Mouse (Mus musculus): ENCODE data around the gene Pcif1.
"Not testable (repeated sequence)": the region's sequence is repeated elsewhere in the genome, so short reads cannot be mapped to it uniquely, and the experiment has no call there.

The Pcif1 gene

DNA sequence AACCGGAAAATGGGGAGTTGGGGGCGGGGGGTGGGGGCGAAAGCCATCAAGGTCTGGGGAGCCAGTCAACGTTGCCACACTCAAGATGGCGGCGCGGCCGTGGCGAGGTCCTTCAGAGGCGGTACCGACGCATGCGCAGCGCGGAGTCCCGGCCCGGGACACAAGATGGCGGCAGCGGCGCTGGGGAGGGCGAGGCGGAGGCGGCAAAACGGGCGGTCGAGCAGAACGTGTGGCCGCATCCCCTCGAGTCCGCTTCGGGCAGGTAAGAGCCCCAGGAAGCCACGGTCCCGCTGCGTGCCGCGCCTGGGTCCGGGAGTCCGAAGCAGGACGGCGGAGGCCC is at the start of gene Pcif1:
TSS of gene Pcif1 (plus strand) at position 77 of the 340 bp plus-strand sequence.
- DNase-seq (ENCODE audit: extremely low spot score): peak; percentile 95

DNA sequence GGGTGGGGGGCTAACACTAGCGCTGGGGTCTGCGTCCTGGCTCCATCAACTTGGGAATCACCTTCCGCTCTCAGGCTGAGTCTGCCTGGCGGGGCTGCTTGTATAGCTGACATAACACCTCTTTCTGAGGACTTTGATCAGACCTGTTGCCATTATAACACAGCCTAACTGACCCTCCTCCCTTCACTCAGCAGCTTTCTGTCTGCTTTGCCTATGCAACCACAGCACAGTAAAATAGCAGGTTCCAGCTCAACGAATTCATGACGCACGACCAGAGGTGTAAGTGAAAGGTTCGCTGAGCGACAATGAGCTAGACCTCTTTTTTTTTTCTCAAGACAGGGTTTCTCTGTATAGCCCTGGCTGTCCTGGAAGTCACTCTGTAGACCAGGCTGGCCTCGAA is 48.1 kb upstream of the Pcif1 start:
- no peak for DNase-seq (ENCODE audit: extremely low spot score)

DNA sequence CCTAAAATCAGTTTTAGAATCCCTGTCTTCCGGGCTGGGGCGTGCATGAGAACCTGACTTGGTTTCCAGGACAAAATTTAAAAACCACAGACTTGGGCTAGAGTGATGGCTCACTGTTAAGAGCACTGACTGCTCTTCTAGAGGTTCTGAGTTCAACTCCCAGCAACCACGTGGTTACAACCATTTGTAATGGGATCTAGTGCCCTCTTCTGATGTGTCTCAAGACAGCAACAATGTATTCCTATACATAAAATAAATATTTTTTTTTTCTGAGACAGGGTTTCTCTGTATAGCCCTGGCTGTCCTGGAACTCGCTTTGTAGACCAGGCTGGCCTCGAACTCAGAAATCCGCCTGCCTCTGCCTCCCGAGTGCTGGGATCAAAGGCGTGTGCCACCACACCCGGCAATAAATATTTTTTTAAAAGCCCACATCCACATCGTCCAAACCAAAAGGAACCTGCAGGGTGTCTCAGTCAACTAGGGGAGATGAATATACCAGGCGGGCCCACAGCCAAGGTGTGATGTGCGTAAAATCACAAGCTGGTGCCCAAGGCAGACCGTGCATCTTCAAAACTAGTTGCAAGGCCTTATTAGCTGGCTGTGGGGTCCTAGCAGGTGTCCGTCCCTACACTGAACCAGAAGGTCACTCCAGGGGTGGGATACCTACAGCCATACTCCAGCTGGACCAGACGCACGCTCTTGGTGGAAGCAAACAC is 46.9 kb upstream of the Pcif1 start:
- DNase-seq (ENCODE audit: extremely low spot score): no peak

DNA sequence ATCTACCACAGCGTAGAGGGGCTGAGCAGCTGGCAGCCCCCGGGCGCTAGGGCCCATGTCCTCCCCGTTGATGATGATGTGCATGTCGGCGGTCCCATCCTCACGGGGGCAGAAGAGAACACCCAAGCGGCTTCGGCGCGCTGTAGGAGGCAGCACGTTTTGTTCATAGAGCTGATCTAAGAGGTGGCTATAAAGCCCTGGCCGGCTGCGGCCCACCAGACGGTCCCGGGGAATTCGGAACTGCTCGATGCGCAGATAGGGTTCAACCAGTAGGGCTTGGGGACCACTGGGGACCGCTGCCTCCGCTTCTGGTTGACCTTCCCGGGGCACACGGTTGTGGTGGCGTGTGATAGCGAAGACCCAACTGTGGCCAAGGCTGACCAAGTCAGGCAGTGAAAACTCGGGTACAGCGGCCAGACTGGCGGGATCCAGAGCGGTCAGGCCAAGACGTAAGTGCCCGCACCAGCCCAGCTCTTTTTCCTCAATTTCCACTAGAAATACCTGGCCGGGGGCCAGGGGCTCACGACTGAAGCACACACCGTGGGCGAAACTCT is 46.3 kb upstream of the Pcif1 start, which contains the start of gene Ctsa:
TSS of gene Ctsa (plus strand) at position 126 of the 554 bp plus-strand sequence.
- DNase-seq (ENCODE audit: extremely low spot score): peak; percentile 81

DNA sequence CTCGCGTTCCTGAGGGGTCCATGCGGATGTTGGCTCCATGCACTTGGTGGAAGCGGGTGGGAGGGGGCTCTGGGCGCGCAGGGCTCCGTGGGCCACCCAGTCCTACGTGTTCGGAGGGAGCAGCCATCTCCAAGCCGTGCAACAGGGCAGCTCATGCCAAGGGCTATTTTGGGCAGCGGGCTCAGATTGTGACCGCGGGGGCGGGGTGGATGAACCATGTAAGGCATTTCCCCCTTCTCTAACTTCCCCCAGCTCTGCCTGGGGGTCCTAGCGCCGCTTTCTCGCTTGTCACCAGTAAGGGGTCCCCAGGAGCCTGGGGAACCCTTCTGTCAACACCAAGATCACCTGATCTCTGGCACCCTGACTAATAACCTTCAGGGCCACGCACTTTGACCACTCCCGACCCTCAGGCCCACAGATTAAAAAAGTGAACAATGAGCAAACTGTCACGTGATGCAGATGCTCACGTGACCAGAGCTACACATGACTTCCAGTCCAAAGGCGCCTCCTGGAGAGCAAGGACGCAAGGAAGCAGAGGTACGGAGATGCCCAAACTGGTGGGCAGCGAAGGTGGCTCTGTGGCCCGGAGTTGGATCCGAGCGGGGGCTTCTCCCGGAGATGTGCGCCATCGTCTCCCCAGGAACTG is 45.7 kb upstream of the Pcif1 start, which contains the start of gene Neurl2:
TSS of gene Neurl2 (minus strand) at position 143 of the 646 bp plus-strand sequence.
- peak; percentile 91 for DNase-seq (ENCODE audit: extremely low spot score)

DNA sequence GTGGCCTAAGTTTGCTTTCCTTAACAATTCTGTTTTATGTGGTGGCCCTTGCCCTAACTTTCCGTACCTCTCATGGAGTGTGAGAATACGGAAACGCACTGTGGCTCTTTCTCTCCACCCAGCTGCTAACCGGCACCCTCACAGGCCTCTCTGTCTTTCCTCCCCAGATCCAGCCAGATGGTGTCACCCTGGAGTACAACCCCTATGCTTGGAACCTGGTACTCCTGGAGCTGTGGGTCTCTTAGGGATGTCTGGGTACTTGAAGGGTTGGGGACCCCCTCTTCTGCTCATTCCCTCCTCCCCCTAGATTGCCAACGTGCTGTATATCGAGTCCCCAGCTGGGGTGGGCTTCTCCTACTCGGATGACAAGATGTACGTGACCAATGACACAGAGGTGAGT is 44.6 kb upstream of the Pcif1 start:
- DNase-seq (ENCODE audit: extremely low spot score): no peak

DNA sequence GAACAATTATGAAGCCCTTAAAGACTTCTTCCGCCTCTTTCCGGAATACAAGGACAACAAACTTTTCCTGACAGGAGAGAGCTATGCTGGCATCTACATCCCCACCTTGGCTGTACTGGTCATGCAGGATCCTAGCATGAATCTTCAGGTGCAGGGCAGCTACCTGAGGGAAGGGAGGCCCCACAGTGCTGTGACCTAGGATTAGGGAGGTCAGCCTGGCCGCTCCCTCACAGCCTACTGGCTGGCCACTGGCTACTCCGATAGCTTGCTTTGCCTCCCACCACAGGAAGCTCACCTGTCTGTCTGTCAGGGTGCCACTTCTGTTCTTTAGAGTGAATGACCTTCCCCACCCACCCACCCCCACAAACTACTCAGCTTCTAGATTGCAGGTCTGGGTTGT is 43.9 kb upstream of the Pcif1 start:
- no peak for DNase-seq (ENCODE audit: extremely low spot score)

DNA sequence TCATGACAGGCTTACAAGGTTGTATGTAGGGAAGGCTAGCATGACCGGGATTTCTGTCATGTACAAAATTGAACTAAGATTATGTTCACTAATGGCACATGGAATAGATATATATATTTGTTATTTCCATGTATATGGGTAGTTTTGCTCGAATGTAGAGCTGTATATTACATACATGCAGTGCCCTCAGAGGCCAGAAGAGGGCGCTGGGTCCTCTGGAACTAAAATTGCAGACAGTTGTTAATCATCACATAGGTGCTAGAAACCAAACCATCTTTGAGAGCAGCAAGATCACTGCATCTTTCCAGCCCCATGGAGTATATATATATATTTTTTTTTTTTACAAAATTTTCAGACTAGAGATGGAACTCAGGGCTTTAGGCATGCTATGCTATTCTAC is 33.3 kb upstream of the Pcif1 start:
- DNase-seq (ENCODE audit: extremely low spot score): no peak

DNA sequence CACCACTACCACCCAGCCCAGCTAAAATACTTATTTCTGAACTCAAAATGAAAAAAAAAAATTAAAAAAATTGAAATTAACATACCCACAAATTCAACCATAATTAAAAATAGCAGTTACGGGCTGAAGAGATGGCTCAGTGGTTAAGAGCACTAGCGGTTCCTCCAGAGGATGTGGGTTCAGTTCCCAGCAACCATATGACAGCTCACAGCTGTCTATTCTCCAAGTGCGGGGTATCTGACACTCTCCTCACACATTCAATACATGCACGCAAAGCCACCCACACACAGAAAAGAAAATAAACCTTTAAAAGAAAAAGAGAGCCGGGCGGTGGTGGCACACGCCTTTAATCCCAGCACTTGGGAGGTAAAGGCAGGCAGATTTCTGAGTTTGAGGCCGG is 29.0 kb upstream of the Pcif1 start:
- DNase-seq (ENCODE audit: extremely low spot score): no peak

DNA sequence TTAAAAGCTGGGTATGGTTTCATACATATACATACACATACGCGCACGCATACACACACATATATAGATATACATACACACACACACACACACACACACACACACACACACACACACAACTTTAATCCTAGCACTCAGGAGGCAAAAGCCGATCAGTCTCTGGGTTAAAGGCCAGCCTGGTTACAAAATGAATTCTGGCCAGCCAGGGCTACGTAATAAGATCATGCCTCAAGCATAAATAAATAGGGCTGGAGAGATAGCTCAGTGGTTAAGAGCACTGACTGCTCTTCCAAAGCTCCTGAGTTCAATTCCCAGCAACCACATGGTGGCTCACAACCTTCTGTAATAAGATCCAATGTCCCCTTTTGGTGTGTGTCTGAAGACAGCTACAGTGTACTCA is 23.5 kb upstream of the Pcif1 start:
- DNase-seq (ENCODE audit: extremely low spot score): not testable (repeated sequence)

DNA sequence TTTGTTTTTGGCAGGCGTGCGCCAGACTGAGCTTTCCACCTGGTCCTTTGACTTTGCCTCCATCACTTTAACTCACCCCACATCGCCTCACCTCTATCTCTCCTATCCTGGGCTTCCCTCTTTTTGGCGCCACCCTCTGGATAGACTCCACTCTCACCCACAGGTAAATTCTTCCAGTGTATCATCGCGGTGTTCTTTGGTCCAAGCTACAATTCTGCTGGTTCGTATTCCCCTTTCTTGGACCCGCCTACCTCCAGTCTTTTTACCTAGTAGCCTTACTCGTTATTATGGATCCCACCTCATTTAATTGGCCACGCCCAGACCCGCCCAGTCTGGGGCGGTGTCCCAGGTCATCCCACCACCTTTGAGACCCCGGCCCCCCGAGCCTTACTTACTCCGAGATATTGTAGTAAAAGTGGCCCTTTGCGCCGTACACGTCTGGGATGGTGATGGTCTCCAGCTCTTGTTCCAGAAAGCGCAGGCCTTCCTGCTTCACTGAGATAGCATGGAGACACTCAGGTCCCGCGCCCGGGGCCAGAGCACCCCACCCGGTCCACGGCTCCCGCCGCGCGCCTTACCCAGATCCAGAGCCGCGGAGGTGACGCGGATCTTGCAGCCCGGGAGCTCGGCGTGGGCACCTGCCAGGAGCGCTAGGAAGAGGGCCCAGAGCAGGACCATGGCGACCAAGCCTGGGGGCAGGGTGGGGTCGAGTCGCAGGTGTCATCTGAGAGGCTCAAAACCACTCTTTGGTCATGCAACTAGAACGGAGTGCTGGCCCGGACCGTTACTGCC is 22.6 kb upstream of the Pcif1 start:
- peak; percentile 42 for DNase-seq (ENCODE audit: extremely low spot score)

DNA sequence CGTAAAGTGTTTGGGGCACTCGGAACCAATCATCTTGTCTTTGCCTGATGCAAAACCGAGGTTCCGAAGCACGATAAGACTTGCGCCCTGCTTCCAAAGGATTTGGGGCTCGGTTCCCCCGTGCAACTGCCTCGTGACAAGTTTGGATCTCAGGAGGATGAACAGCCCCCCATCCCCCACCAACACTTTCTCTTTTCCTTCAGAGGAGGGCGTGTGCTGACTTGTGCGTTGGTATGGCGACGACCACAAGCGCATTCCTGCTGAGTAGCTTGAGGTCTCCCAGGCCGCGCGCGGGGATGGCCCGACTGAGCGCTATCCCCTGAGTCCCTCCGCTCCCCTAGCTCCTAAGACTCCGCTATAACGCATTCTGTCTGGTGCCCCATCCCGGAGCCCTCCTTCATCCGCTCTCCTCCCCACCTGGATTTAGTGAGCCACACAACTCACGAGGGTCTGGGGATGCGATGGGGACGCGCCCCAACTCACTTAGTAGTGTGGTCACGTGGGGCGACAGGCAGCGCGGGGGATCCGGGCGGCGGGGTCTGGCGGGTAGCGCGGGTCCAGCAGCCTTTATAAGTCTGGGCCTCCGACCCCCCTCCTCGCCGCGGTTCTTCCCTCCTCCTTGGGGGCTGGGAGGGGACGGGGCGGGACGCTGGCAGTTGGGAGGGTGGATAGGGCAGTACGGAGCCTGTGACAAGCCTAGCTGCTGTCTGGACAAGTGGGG is 21.8 kb upstream of the Pcif1 start, which contains the start of gene Pltp:
TSS of gene Pltp (minus strand) at position 611 of the 721 bp plus-strand sequence.
- peak; percentile 84 for DNase-seq (ENCODE audit: extremely low spot score)

DNA sequence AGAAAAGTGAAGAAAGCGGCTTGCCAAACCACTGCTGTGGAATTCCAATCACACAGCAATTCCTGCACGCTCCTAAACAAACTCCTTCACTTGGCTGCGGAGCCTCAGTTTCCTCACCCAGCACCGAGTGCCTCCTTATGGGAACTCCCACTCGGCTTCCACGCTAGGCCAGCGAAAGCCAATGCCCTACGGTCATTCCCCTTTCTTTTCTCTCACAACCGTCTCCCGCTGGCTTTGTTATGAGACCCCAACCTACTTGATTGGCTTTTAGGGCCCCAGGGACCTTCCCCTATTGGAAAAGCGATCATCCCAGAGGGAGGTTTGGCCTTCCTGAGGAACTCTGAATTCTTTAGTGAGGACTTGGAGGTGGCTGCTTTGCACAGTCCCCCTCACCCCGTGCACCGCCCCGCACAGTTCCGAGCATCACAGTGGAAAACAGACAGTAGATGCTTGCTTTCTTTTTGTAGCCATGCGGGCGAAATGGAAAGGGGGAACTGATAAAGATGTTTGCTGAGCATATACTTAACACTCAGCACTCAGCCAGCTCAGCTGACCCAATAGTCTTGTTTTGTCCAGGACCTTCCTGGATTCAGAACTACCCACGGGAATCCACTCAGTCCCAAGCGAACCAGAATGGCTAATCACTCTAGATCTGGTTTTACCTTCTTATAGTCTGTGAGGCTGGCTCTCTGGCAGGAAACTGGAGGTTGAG is 21.1 kb upstream of the Pcif1 start:
- no peak for DNase-seq (ENCODE audit: extremely low spot score)

DNA sequence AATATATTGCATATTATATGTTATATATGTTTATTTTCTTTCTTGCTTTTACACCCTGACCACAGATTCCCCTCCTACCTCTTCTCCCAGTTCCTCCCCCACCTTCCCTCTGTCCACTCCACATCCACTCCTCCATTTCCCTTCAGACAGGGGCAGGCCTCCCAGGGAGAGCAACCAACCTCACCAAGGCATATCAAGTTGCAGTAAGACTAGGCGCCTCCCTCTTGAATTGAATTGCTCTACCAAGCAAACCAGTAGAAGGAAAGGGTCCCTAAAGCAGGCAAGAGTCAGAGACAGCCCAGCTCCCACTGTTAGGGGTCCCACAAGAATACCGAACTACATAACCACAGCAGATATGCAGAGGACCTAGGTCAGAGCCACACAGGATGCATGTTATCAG is 19.9 kb upstream of the Pcif1 start:
- no peak for DNase-seq (ENCODE audit: extremely low spot score)

DNA sequence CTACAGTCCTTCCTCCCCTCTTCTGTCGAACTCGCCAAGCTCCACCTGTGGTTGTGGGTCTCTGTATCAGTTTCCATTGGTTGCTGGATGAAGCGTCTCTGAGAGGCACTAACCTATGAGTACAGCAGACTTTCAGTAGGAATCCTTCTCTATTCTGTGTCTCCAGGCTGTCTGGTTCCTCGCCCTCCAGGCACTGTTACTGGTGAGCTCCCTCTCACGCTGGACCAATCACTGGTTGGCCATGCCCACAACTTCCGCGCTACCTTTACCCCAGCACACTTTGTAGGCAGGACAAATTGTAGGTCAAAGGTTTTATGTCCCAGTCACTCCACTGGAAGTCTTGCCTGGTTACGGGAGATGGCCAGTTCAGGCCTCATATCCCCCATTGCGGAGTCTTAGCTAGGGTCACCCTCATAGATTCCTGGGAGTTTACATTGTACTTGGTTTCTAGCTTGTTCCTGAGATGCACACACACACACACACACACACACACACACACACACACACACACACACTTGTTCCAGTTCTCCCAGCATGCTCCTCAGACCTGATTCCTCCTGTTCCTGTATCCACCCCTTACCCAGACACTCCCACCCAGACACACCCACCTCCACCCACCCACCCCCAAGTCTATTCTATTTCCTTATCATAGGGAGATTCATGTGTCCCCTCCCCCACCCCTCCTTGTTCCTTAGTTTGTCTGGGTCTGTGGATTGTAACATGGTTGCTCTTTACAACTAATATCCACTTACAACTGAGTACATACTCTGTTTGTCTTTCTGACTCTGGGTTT is 19.3 kb upstream of the Pcif1 start:
- no peak for DNase-seq (ENCODE audit: extremely low spot score)

DNA sequence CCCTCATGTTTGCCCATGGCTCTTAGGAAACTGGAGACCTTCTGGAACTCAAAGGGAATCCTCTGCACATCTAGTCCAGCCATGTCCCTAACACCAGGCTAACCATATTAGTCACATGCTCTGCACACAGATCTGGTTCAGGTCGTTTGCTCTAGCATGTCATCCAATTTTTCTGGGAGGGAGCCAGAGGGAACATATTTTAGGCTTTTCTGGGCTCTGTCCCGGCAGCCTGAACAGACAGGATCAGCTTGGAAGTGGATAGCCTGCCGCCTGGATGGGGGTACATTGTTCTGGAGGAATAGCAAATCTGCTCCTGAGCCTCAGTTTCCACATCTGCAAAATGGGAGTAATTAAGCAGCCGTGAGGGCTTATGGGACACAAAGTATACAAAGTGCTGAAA is 18.0 kb upstream of the Pcif1 start:
- DNase-seq (ENCODE audit: extremely low spot score): no peak

DNA sequence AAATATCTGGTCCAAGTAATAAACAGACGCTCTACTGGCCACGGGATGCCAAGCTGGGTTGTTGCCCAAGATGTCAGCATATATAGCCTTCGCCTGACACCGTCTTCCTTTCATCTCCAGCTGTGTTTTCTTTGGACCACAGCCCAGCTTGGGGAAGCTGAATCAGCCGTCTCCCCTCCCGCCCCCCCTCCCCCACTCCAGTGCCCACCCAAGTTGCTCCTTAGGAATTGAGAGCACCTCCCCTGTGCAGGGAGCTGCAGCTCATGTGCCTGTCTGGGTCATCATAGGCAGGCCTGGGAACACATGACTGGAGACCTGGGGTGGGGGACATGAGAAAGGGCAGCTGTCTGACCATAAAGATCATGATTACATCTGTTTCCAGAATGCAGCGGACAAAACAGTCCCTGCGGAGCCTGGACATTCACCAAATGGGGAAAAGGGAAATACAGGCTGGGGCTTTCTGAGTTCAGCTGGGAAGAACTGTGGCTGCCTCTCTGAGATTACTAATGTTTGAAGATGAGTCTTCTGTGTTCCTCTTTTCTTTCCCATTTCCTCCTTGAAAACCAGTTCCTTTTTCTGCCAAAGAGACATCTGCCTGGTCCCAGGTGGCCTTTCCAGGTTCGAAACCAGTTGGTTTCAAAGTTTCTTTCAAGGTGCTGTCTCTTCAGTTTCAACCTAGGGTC is 16.8 kb upstream of the Pcif1 start:
- DNase-seq (ENCODE audit: extremely low spot score): no peak

DNA sequence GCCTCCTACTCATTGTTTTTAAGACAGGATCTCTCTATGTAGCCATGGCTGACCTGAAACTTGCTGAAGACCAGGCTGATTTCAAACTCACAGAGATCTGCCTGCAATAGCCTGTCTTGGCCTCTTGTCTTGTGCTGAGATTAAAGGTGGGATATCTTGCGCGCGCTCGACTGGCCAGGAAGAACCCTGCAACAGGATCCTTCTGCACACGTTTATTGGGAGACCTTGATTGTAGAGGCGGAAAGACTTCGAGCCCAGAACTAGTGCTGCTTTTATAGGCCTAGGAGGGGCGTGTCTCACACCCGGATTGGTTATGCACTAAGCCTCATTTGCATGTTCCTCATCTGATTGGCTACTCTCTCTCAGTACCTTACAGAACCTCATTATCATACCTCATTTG is 15.7 kb upstream of the Pcif1 start:
- not testable (repeated sequence) for DNase-seq (ENCODE audit: extremely low spot score)

DNA sequence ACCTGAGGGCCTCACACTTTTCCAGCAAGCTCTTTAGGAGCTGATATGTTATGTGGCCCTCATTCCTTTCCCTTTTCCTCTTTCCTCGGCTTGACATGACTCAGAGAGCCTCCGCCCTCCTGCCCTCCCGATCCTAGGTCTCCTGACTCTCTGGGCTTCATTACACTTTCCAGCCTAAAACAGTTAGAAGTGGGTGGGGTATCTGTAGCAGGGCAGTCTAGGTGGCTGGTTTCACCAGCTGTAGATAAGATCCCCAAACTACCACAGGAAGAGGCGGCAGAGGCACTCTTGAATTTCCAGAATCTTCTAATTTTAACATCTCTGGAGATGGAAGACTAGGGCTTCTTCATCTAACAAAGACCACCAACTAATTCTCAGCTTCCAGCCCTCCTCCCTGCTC is 14.5 kb upstream of the Pcif1 start:
- no peak for DNase-seq (ENCODE audit: extremely low spot score)

Measured in embryo, embryonic 9.5 days (tissue).